Mouse (Mus musculus) embryonic fibroblast, embryonic 13.5 days (primary cell): Measurements from ENCODE around the gene Slc24a3.

ENCODE experiments used
- CTCF ChIP-seq: IDR thresholded peaks from 2 replicates; pipeline ENCODE4 v1.5.1; 2011; ENCODE audit warnings: mild to moderate bottlenecking, control low read depth, low read length, moderate library complexity, borderline replicate concordance; ENCODE audit not compliant: insufficient read depth
- POLR2A ChIP-seq: IDR thresholded peaks from 2 replicates; pipeline ENCODE4 v1.6.1; 2011; ENCODE audit warnings: low read depth, mild to moderate bottlenecking, control low read depth, low read length, moderate library complexity

DNA sequence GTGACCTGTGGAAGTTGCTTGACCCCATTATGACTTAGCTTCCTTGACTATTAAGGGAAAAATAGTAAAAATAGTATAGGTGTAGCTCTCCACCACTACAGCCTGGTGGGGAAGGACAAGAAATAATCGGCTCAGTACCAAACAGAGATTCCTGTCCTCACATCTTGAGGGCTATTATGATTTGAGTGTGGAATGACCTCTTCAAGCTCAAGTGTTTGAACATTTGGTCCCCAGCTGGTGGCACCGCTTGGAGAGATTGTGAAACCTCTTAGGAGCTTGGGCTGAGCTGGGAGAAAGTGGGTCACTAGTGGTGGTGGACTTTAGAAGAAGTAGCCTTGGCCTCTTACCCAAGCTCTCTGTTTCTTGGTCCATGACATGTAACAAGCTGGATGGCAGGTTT lies 365.5 kb downstream of the Slc24a3 start:
- no peak for TF ChIP-seq CTCF
- no peak for TF ChIP-seq POLR2A
